Mouse (Mus musculus): ENCODE measurements around the gene Rtkn2. TPM values are rescaled to one million over a fixed set of nuclear protein-coding genes. Genes with fewer than 3 reads are reported as not detected.
A peak's percentile ranks its signal among the peaks of the same experiment; 100 is the strongest.

Gene Rtkn2
- total RNA-seq, 2 experiments from 2014 or later: 2.2 to 3.0 TPM

- no peak for DNase-seq
Measured at GRCm38 (mm10) chr10:67996171-67996570, 16.8 kb downstream of the Rtkn2 start.

GRCm38 (mm10) chr10:67998116-67998635, 18.8 kb downstream of the Rtkn2 start:
- peak; percentile 52 for DNase-seq

GRCm38 (mm10) chr10:67999170-67999569, 19.8 kb downstream of the Rtkn2 start:
- no peak for DNase-seq

- DNase-seq: no peak
Measured at GRCm38 (mm10) chr10:68001456-68001855, 22.1 kb downstream of the Rtkn2 start.

GRCm38 (mm10) chr10:68003651-68004422, 24.5 kb downstream of the Rtkn2 start:
- no peak for DNase-seq

GRCm38 (mm10) chr10:68005404-68005803, 26.0 kb downstream of the Rtkn2 start:
- no peak for DNase-seq

- no peak for DNase-seq
Measured at GRCm38 (mm10) chr10:68006491-68006890, 27.1 kb downstream of the Rtkn2 start.

- DNase-seq: no peak
Measured at GRCm38 (mm10) chr10:68007103-68007502, 27.7 kb downstream of the Rtkn2 start.

- DNase-seq: no peak
Measured at GRCm38 (mm10) chr10:68008198-68008955, 29.0 kb downstream of the Rtkn2 start.

GRCm38 (mm10) chr10:68009301-68009700, 29.9 kb downstream of the Rtkn2 start:
- no peak for DNase-seq

- DNase-seq: no peak
Measured at GRCm38 (mm10) chr10:68009867-68010266, 30.5 kb downstream of the Rtkn2 start.

GRCm38 (mm10) chr10:68013137-68013536, 33.8 kb downstream of the Rtkn2 start:
- peak; percentile 26 for DNase-seq

- DNase-seq: no peak
Measured at GRCm38 (mm10) chr10:68020755-68021154, 41.4 kb downstream of the Rtkn2 start.

- no peak for DNase-seq
Measured at GRCm38 (mm10) chr10:68025660-68026059, 46.3 kb downstream of the Rtkn2 start.

- no peak for DNase-seq
Measured at GRCm38 (mm10) chr10:68028327-68029080, 49.1 kb downstream of the Rtkn2 start.

- no peak for DNase-seq
Measured at GRCm38 (mm10) chr10:68029081-68029626, 49.8 kb downstream of the Rtkn2 start.

- DNase-seq: no peak
Measured at GRCm38 (mm10) chr10:68030027-68030426, 50.7 kb downstream of the Rtkn2 start.

- no peak for DNase-seq
Measured at GRCm38 (mm10) chr10:68035707-68036367, 56.5 kb downstream of the Rtkn2 start.

- no peak for DNase-seq
Measured at GRCm38 (mm10) chr10:68036368-68036980, 57.1 kb downstream of the Rtkn2 start.

- DNase-seq: no peak
Measured at GRCm38 (mm10) chr10:68038997-68039624, 59.7 kb downstream of the Rtkn2 start.

All from gastrocnemius, postnatal 10 days (tissue).